Mouse (Mus musculus) bone marrow, adult 2 months (tissue): ENCODE measurements around the gene Nfix. TPM values are rescaled to one million over a fixed set of nuclear protein-coding genes. Genes with fewer than 3 reads are reported as not detected.

Experiments used
- H3K27ac ChIP-seq: fragments of 200-500 bp; 2 replicates; pipeline ENCODE4 v1.5.1; 2012; ENCODE audit warnings: low read depth, mild to moderate bottlenecking, control low read depth, inconsistent platforms, low read length; ENCODE audit not compliant: control insufficient read depth, poor library complexity, insufficient read depth
- H3K4me1 ChIP-seq: fragments of 200-500 bp; 2 replicates; pipeline ENCODE4 v1.6.1; 2011; ENCODE audit warnings: low read length; ENCODE audit not compliant: control insufficient read depth, insufficient read depth
- H3K4me3 ChIP-seq: fragments of 200-500 bp; replicated peaks from 2 replicates; pipeline ENCODE3; 2011; ENCODE audit warnings: mild to moderate bottlenecking, low read depth, low read length, control low read depth; ENCODE audit not compliant: control insufficient read depth
- CTCF ChIP-seq: fragments of 200-500 bp; IDR thresholded peaks from 2 replicates; pipeline ENCODE4 v1.5.1; 2011; ENCODE audit warnings: low read length, control low read depth; ENCODE audit not compliant: control insufficient read depth, insufficient read depth
- POLR2A ChIP-seq: fragments of 200-500 bp; IDR thresholded peaks from 2 replicates; pipeline ENCODE4 v1.6.1; 2011; ENCODE audit warnings: low read depth, mild to moderate bottlenecking, control low read depth, low read length, borderline replicate concordance; ENCODE audit not compliant: control insufficient read depth
- WGBS: fragments of 180-500 bp; shearing (Covaris S2); methylation state at CpG from one replicate; pipeline ENCODE4 v1.1.7; 2018; 5-methylcytosine and 5-hydroxymethylcytosine counted together
- polyA plus RNA-seq: library from polyadenylated mRNA; stranded (reverse); fragments of >200 nt; gene quantifications from 2 replicates; pipeline ENCODE4 v1.2.4, GENCODE M21; 2011; ENCODE audit warnings: low replicate concordance; ENCODE audit not compliant: missing spikeins, insufficient read depth, insufficient read length

The Nfix gene
- 20.6 and 23.7 TPM in 2 replicates for polyA plus RNA-seq

- Histone ChIP-seq H3K4me3 (peak within 1 kb of the TSS; percentile 96), H3K27ac (peak within 1 kb of the TSS; percentile 60; the same call in 1 of the 2 replicates), H3K4me1 (peaks cover 3% of the 10 kb centered on the region; the same call in 1 of the 2 replicates)
- 0 out of 2 replicates have a peak, but pooled peaks have one; percentile 8 for TF ChIP-seq CTCF
- 0 out of 2 replicates have a peak, but pooled peaks have one; percentile 26 for TF ChIP-seq POLR2A
- 19% methylated on average over 121 of the region's 125 CpGs for WGBS
Measured at GRCm38 (mm10) chr8:84799999-84800831, at the start of gene Nfix. TSS of gene Nfix (minus strand) at chr8:84800344.

GRCm38 (mm10) chr8:84847684-84848435, 47.7 kb upstream of the Nfix start:
- WGBS, result 3% methylated on average over 6 of the region's 6 CpGs

GRCm38 (mm10) chr8:84846722-84847572, 46.8 kb upstream of the Nfix start, which contains the start of gene Calr:
TSS of gene Calr (minus strand) at chr8:84846934.
- H3K27ac ChIP-seq, result peak within 1 kb of the TSS; percentile 94
- WGBS, result under 1% methylated on average over 55 of the region's 55 CpGs
- H3K4me1 ChIP-seq, result peaks cover 4% of the 10 kb centered on the region; the same call in 1 of the 2 replicates
- TF ChIP-seq POLR2A (peak; percentile 99), CTCF (no peak)
- H3K4me3 ChIP-seq, result peak within 1 kb of the TSS; percentile 94

More at GRCm38 (mm10) chr8:84847684-84848435, 47.7 kb upstream of the Nfix start:
- Histone ChIP-seq H3K4me1 (peaks cover 4% of the 10 kb centered on the region; the same call in 1 of the 2 replicates), H3K27ac (peak overlapping the region; percentile 94), H3K4me3 (peak overlapping the region; percentile 2)
- TF ChIP-seq CTCF (no peak), POLR2A (no peak)

DNA sequence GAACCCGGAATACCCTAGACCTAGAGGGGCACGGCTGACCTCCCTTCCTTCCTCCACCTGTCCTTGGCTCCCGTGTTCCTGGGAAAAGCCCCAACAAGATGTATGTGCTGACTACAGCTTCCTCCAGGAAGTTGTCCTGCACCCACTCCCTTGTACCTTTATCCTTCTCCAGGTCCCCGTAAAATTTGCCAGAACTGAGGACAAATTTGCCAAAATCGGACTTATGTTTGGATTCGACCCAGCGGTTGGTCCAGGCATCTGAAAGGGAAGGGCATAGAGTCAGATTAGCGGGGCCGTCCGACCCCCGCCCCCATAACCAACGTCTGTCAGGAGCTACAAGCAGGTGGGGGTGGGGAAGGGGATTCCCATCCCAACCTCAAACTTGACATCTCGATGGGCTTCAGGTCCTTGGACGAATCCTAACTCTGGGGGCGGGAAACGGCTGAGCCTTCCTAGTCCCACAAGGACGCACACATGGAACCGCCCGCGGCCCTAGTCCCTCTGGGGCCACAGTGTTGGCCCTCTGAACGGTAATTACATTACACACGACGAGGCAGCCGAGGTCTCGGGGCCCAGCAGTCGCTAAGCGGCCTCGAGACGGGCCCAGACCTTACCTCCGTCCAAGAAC, 46.1 kb upstream of the Nfix start:
- TF ChIP-seq CTCF (no peak), POLR2A (no peak)
- under 1% methylated on average over 30 of the region's 30 CpGs for WGBS
- peak overlapping the region; percentile 89 for H3K4me3 ChIP-seq
- H3K27ac ChIP-seq, result peak overlapping the region; percentile 90
- peaks cover 4% of the 10 kb centered on the region; the same call in 1 of the 2 replicates for H3K4me1 ChIP-seq

DNA sequence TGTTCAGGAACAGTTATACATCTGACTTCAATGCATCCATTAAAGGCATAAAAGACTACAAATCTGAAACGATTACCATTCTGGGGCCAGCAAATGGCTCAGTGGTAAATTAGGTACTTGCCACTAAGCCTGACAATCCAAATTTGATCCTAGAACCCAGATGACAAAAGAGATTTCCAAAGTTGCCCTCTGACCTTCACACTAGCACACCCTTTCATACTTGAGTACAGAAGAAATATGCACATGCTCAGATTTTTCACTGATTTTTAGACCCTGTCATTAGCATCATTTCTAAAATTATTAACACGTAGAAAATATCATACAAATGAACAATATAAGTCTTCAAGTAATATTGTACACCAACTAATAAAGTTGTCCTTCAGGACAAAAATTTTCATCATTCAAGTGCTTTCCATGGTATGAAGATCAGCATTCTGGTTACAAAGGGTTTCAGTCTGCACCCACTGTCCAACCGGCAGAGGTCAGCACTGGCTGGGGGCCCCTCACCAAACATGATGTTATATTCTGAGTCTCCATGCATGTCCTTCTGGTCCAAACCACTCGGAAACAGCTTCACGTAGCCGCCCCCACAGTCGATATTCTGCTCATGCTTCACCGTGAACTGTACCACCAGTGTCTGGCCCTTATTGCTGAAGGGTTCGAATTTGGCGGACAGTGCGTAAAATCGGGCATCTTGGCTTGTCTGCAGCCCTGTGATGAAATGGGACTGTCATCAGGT, 45.4 kb upstream of the Nfix start:
- Histone ChIP-seq H3K27ac (no peak overlapping the region), H3K4me3 (peak overlapping the region; percentile 89), H3K4me1 (peaks cover 4% of the 10 kb centered on the region; the same call in 1 of the 2 replicates)
- TF ChIP-seq CTCF, result peak; percentile 51; the same call in 1 of the 2 replicates
- TF ChIP-seq POLR2A, result no peak
- WGBS, result 6% methylated on average over 12 of the region's 12 CpGs

GRCm38 (mm10) chr8:84844397-84845070, 44.4 kb upstream of the Nfix start:
- TF ChIP-seq CTCF, result no peak
- no peak for TF ChIP-seq POLR2A
- H3K27ac ChIP-seq, result no peak overlapping the region
- peaks cover 4% of the 10 kb centered on the region; the same call in 1 of the 2 replicates for H3K4me1 ChIP-seq
- 63% methylated on average over 9 of the region's 9 CpGs for WGBS
- peak overlapping the region; percentile 3 for H3K4me3 ChIP-seq

GRCm38 (mm10) chr8:84841514-84841913, 41.4 kb upstream of the Nfix start:
- no peak for TF ChIP-seq POLR2A
- no peak for TF ChIP-seq CTCF
- Histone ChIP-seq H3K4me1 (no peaks in the 10 kb centered on the region; the same call in 1 of the 2 replicates), H3K27ac (no peak overlapping the region), H3K4me3 (no peak overlapping the region)
- 71% methylated on average over 1 of the region's 1 CpGs for WGBS
